16 mouse cellular contexts compared by ENCODE assay signal in the genomic region with DNA sequence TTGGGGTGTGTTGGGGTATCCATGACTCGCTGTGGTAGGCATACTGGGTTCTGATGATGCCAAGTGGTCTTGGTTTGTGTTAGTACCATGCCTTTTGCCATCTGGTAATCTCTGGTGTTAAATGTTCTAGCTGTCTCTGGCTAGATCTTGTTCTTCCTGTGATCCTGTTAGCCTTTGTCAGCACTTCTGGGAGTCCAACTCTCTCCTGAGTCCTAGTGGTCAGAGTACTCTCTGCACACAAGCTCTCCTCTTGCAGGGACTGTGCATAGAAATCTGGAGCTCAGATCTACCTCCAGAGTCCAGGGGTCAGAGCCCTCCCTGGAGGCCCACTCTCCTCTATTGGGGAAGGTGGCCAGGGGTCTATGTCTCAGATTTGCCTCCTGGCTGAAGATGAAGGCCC.
"Had no signal": no experiment of that assay in that cellular context is flagged by ENCODE, and none has a peak within 500 bp of the region (broad histone marks: within the 10 kb centered on the region; RNA-seq: fewer than 3 reads in every experiment).

No protein-coding gene starts in this region.

- H3K4me2 ChIP-seq: neural tube, embryonic 13.5 days; neural tube, embryonic 15.5 days; stomach, embryonic 15.5 days had no signal

- H3K4me1 ChIP-seq: neural tube, embryonic 13.5 days; neural tube, embryonic 15.5 days; stomach, embryonic 15.5 days had no signal

- H3K4me3 ChIP-seq: neural tube, embryonic 13.5 days; neural tube, embryonic 15.5 days; stomach, embryonic 15.5 days had no signal

- H3K27me3 ChIP-seq: neural tube, embryonic 13.5 days; neural tube, embryonic 15.5 days; stomach, embryonic 15.5 days had no signal

- DNase-seq: retina, postnatal 1 day; right cerebral cortex, adult 18-20 months; right cerebral cortex, postnatal 14 days; right cerebral cortex, postnatal 25 days; right cerebral cortex, postnatal 4 days; spleen, adult 18-20 months; thymus, adult 18-20 months; thymus, adult 2 months; thymus, postnatal 14 days; thymus, postnatal 25 days; thymus, postnatal 36 days; thymus, postnatal 4 days had no signal

- H3K9me3 ChIP-seq: neural tube, embryonic 13.5 days; neural tube, embryonic 15.5 days; stomach, embryonic 15.5 days had no signal

- H3K9ac ChIP-seq: neural tube, embryonic 13.5 days; neural tube, embryonic 15.5 days; stomach, embryonic 15.5 days had no signal

- H3K27ac ChIP-seq: neural tube, embryonic 13.5 days; neural tube, embryonic 15.5 days; stomach, embryonic 15.5 days; stomach, postnatal 0 days had no signal

- H3K36me3 ChIP-seq: neural tube, embryonic 13.5 days; neural tube, embryonic 15.5 days; stomach, embryonic 15.5 days had no signal
